Mouse (Mus musculus): Measurements from ENCODE around the gene Igsf10.

DNA sequence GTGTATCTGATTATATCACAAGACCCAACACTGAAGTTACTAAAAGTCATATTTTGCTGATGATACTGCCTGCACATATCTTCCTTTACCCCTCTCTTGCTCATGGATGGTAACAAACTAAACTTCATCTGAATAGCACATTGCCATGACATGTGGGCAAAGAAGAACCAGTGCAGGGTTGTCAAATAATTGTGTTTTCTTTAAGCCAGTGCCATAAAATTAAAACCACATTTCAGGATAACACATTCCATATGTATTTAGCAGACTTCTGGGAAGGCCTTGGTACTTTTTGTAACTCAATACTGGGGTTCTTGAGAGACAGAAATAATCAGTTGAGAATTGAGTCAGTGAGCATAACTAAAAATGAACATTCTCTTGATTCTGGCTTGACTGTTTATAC, 15.9 kb upstream of the Igsf10 start:
- TF ChIP-seq POLR2A (IDR thresholded peaks at IDR 0.05; ENCODE audit: insufficient read depth, low read depth, low read length) (no peak), CTCF (IDR thresholded peaks at IDR 0.05) (no peak), EP300 (IDR thresholded peaks at IDR 0.05; ENCODE audit: insufficient read depth, low read depth, low read length) (no peak)
